Mouse (Mus musculus) stomach, postnatal 0 days (tissue): ENCODE measurements around the gene Itga8. TPM values are rescaled to one million over a fixed set of nuclear protein-coding genes. Genes with fewer than 3 reads are reported as not detected.

ENCODE experiments used
- ATAC-seq: fragments of 200-750 bp; cut with Nextera tagmentation; 2 replicates; pipeline ENCODE4 v1.8.0; 2017; ENCODE audit not compliant: low FRiP score, low TSS enrichment
- DNase-seq: peaks from one replicate; pipeline ENCODE4 v3.0.0-alpha.2; 2016; ENCODE audit warnings: low spot score
- H3K27ac ChIP-seq: fragments of 300-500 bp; sonication (generic); replicated peaks from 2 replicates; pipeline ENCODE4 v1.5.1; 2014; ENCODE audit warnings: mild to moderate bottlenecking, control low read depth
- H3K27me3 ChIP-seq: fragments of 300-500 bp; sonication (generic); 2 replicates; pipeline ENCODE4 v1.6.1; 2014; ENCODE audit warnings: low read length; ENCODE audit not compliant: control insufficient read depth, insufficient read depth
- H3K36me3 ChIP-seq: fragments of 300-500 bp; sonication (generic); 2 replicates; pipeline ENCODE4 v1.6.1; 2014; ENCODE audit warnings: low read length, mixed read lengths; ENCODE audit not compliant: control insufficient read depth, insufficient read depth
- H3K4me1 ChIP-seq: fragments of 300-500 bp; sonication (generic); replicated peaks from 2 replicates; pipeline ENCODE4 v1.6.1; 2014; ENCODE audit warnings: antibody characterized with exemption; ENCODE audit not compliant: control insufficient read depth, insufficient read depth
- H3K4me2 ChIP-seq: fragments of 300-500 bp; sonication (generic); replicated peaks from 2 replicates; pipeline ENCODE4 v1.6.1; 2014; ENCODE audit warnings: low read depth, mild to moderate bottlenecking, control low read depth, moderate library complexity
- H3K4me3 ChIP-seq: fragments of 300-500 bp; sonication (generic); 2 replicates; pipeline ENCODE4 v1.5.1; 2014; ENCODE audit warnings: low read depth, low read length, control low read depth
- H3K9ac ChIP-seq: fragments of 300-500 bp; sonication (generic); 2 replicates; pipeline ENCODE4 v1.6.1; 2014; ENCODE audit warnings: mild to moderate bottlenecking, low read length, control low read depth, mixed read lengths
- H3K9me3 ChIP-seq: fragments of 300-500 bp; sonication (generic); 2 replicates; pipeline ENCODE4 v1.6.1; 2016; ENCODE audit warnings: low read length; ENCODE audit not compliant: control insufficient read depth
- CTCF ChIP-seq: IDR thresholded peaks from 2 replicates; pipeline ENCODE4 v1.5.1; 2016; ENCODE audit warnings: antibody characterized with exemption, low read depth, mild to moderate bottlenecking, moderate library complexity
- EP300 ChIP-seq: optimal IDR thresholded peaks from 2 replicates; pipeline ENCODE3; 2016; ENCODE audit warnings: antibody characterized with exemption
- WGBS: fragments of 180-500 bp; shearing (Covaris S2); extraction: QIAGEN DNeasy Blood & Tissue Kit; methylation state at CpG from one replicate; pipeline ENCODE4 v1.1.7; 2014; 5-methylcytosine and 5-hydroxymethylcytosine counted together
- polyA plus RNA-seq: library from polyadenylated mRNA; unstranded; fragments of >200 nt; fragmentation: Nextera tagmentation; extraction: Ambion mirVana; gene quantifications from 2 replicates; pipeline ENCODE4 v1.2.1, GENCODE M21; 2015

The Itga8 gene
- polyA plus RNA-seq, 1 experiment from 2014 or later, result 7.7 TPM

GRCm38 (mm10) chr2:12203231-12203630 lies 98.5 kb downstream of the Itga8 start:
- Histone ChIP-seq H3K4me3 (no peak overlapping the region), H3K36me3 (no peaks in the 10 kb centered on the region), H3K4me1 (no peaks in the 10 kb centered on the region), H3K27ac (no peak overlapping the region), H3K27me3 (no peaks in the 10 kb centered on the region), H3K9me3 (no peaks in the 10 kb centered on the region), H3K9ac (no peak overlapping the region), H3K4me2 (no peak overlapping the region)
- TF ChIP-seq EP300 (no peak), CTCF (no peak)
- WGBS, result 88% methylated on average over 10 of the region's 10 CpGs
- ATAC-seq (no peak), DNase-seq (no peak)

- DNase-seq (no peak), ATAC-seq (no peak)
- Histone ChIP-seq H3K27me3 (no peaks in the 10 kb centered on the region), H3K4me1 (no peaks in the 10 kb centered on the region), H3K27ac (no peak overlapping the region), H3K9me3 (no peaks in the 10 kb centered on the region), H3K9ac (no peak overlapping the region), H3K4me2 (no peak overlapping the region), H3K36me3 (no peaks in the 10 kb centered on the region), H3K4me3 (no peak overlapping the region)
- TF ChIP-seq EP300, result no peak
- WGBS, result 68% methylated on average over 7 of the region's 7 CpGs
These were observed 103.0 kb downstream of the Itga8 start for GRCm38 (mm10) chr2:12198699-12199098.

- H3K36me3 ChIP-seq, result no peaks in the 10 kb centered on the region
- H3K27ac ChIP-seq, result no peak overlapping the region
- DNase-seq (no peak), ATAC-seq (no peak)
- no peak overlapping the region for H3K9ac ChIP-seq
- no peaks in the 10 kb centered on the region for H3K27me3 ChIP-seq
- TF ChIP-seq CTCF (no peak), EP300 (no peak)
- H3K9me3 ChIP-seq, result no peaks in the 10 kb centered on the region
- no peak overlapping the region for H3K4me3 ChIP-seq
- no peaks in the 10 kb centered on the region for H3K4me1 ChIP-seq
- WGBS, result 89% methylated on average over 3 of the region's 3 CpGs
- H3K4me2 ChIP-seq, result no peak overlapping the region
These were observed 103.5 kb downstream of the Itga8 start for GRCm38 (mm10) chr2:12198214-12198613.

DNA sequence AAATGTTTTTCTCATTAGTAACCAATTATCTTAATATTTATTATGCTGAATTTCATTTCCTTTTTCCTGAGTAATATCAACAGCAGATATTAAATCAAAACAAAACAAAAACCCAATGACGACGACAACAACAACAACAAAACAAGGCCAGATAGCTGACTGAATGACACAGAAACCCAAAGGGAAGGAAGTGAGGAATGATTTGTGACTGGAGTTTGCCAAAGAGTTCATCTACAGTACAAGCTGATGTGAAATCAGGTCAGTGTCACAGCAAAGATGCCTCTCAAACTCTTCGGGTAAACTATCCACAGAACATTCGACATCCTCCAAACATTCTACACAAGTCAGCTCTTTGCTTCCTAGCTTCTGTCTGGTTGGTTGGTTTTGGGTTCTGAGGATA lies 104.0 kb downstream of the Itga8 start:
- DNase-seq (no peak), ATAC-seq (no peak)
- no peaks in the 10 kb centered on the region for H3K9me3 ChIP-seq
- no peak overlapping the region for H3K4me3 ChIP-seq
- TF ChIP-seq CTCF (no peak), EP300 (no peak)
- H3K4me1 ChIP-seq, result no peaks in the 10 kb centered on the region
- no peaks in the 10 kb centered on the region for H3K27me3 ChIP-seq
- no peak overlapping the region for H3K4me2 ChIP-seq
- no peak overlapping the region for H3K27ac ChIP-seq
- 83% methylated on average over 4 of the region's 4 CpGs for WGBS
- no peak overlapping the region for H3K9ac ChIP-seq
- H3K36me3 ChIP-seq, result no peaks in the 10 kb centered on the region

DNA sequence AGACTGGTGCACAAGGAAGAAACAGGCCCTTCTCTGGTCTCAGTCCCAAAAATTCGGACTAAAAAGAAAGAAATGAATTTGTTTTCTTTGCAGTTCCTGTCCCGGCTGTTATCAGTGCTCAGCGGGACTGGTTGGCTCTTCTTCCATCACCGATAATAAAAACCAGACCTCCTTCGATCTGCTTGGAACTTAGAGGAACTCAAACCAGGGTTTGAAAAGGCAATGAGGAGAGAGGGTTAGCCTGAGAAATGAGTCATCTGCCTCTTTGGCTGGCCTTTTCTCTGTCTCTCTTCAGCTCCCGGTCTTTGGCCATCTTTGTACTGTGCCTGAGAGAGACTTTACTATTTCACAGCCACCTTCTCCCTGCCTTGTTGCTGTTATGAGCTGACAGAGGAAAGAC lies 112.7 kb downstream of the Itga8 start:
- no peak overlapping the region for H3K4me3 ChIP-seq
- no peak overlapping the region for H3K4me2 ChIP-seq
- no peak overlapping the region for H3K9ac ChIP-seq
- no peaks in the 10 kb centered on the region for H3K9me3 ChIP-seq
- no peak for ATAC-seq
- no peaks in the 10 kb centered on the region for H3K4me1 ChIP-seq
- TF ChIP-seq EP300, result no peak
- no peak for TF ChIP-seq CTCF
- H3K36me3 ChIP-seq, result no peaks in the 10 kb centered on the region
- no peak for DNase-seq
- no peak overlapping the region for H3K27ac ChIP-seq
- no peaks in the 10 kb centered on the region for H3K27me3 ChIP-seq
- WGBS, result 58% methylated on average over 6 of the region's 6 CpGs

GRCm38 (mm10) chr2:12187646-12188045 lies 114.1 kb downstream of the Itga8 start:
- TF ChIP-seq EP300 (no peak), CTCF (no peak)
- ATAC-seq (no peak), DNase-seq (no peak)
- Histone ChIP-seq H3K4me1 (no peaks in the 10 kb centered on the region), H3K9me3 (no peaks in the 10 kb centered on the region), H3K27me3 (no peaks in the 10 kb centered on the region), H3K9ac (no peak overlapping the region), H3K4me2 (no peak overlapping the region), H3K4me3 (no peak overlapping the region), H3K27ac (no peak overlapping the region), H3K36me3 (no peaks in the 10 kb centered on the region)
- WGBS, result 62% methylated on average over 5 of the region's 5 CpGs
